Mouse (Mus musculus): ENCODE data around the gene Smim11. TPM values are rescaled to one million over a fixed set of nuclear protein-coding genes. Genes with fewer than 3 reads are reported as not detected.

Smim11 gene
- 83.0 and 89.0 TPM in 2 replicates for polyA plus RNA-seq (2015; fragmentation: Nextera tagmentation; extraction: Ambion mirVana)

DNA sequence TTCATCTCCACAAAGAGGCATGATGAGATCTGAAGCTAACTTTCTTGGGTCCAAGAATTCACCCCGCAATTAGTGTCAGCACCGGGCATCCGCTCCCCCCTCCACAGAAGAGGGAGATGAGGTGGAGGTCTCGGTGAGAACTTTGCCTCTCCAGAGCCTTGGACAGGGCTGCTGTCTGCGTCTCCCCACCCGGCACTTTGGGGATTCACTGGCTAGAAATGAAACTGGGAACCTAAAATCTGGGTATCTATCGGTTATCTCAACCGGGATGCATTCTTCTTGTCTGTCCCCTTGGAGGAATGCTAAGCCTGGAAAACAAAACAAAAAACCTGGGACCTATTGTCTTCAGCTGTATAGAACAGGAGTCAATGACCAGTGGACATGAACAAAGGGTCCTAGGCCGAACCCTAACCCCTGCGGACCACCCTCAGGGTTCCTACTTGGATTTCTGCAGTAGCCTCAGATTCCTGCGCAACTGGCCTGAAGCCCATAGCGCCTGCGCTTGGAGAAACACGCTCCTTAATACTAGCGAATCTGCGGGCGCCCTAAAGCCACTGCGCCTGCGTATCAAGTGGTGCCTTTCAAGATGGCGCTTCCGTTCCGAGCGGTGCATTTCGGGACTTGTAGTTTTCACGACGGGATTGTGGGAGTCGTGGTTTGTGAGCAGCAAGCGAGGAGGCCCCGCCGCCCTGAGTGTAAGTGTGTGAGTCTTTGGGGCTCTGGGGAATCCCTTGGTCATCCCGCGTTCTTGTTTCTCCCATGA is at the start of gene Smim11:
TSS of gene Smim11 (plus strand) at position 638 of the 763 bp plus-strand sequence.
- peak within 1 kb of the TSS; percentile 73 for H3K4me2 ChIP-seq (ENCODE audit: low read length)
- peak within 1 kb of the TSS; percentile 75 for H3K9ac ChIP-seq (replicated peaks; ENCODE audit: low read depth, low read length)
- WGBS: 8% methylated on average over 32 of the region's 32 CpGs

DNA sequence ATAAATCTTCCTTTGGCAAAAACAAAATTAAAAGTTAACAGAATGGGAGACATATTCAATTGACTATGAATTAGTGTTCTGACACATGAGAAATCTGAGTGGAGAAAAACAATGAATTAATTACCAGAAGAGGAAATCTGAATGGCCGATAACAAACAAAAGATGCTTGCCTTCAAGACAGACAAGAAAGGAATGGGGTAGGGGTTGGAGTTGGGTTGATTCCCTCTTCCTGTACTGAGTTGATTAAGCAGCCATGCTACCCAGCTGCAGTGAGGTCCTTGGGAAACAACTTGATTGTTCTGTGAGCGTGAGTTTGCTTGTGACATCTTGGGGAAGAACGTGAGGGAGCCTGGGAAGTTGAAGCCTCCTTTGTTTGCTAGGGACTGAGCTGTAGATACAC is 46.8 kb upstream of the Smim11 start:
- Histone ChIP-seq H3K27ac (ENCODE audit: low read length) (no peak overlapping the region), H3K9me3 (ENCODE audit: control insufficient read depth, low read length) (no peaks in the 10 kb centered on the region), H3K4me3 (replicated peaks; ENCODE audit: low read length) (no peak overlapping the region), H3K9ac (replicated peaks; ENCODE audit: low read depth, low read length) (no peak overlapping the region), H3K27me3 (replicated peaks; ENCODE audit: control insufficient read depth, insufficient read depth, low read length) (no peaks in the 10 kb centered on the region), H3K4me2 (ENCODE audit: low read length) (no peak overlapping the region), H3K36me3 (ENCODE audit: control insufficient read depth, insufficient read depth) (no peaks in the 10 kb centered on the region), H3K4me1 (replicated peaks; ENCODE audit: control insufficient read depth, insufficient read depth, low read length) (no peaks in the 10 kb centered on the region)
- WGBS: 52% methylated on average over 3 of the region's 3 CpGs
- ATAC-seq: no peak

More for the DNA sequence above, at the start of gene Smim11:
- peak within 1 kb of the TSS; percentile 67 for H3K4me3 ChIP-seq (replicated peaks; ENCODE audit: low read length)
- peaks cover 20% of the 10 kb centered on the region for H3K4me1 ChIP-seq (replicated peaks; ENCODE audit: control insufficient read depth, insufficient read depth, low read length)
- H3K36me3 ChIP-seq (ENCODE audit: control insufficient read depth, insufficient read depth): no peaks in the 10 kb centered on the region
- peak within 1 kb of the TSS; percentile 77 for H3K27ac ChIP-seq (ENCODE audit: low read length)
- ATAC-seq: peak; percentile 96
- no peaks in the 10 kb centered on the region; the same call in 1 of the 2 replicates for H3K27me3 ChIP-seq (replicated peaks; ENCODE audit: control insufficient read depth, insufficient read depth, low read length)
- no peaks in the 10 kb centered on the region for H3K9me3 ChIP-seq (ENCODE audit: control insufficient read depth, low read length)

DNA sequence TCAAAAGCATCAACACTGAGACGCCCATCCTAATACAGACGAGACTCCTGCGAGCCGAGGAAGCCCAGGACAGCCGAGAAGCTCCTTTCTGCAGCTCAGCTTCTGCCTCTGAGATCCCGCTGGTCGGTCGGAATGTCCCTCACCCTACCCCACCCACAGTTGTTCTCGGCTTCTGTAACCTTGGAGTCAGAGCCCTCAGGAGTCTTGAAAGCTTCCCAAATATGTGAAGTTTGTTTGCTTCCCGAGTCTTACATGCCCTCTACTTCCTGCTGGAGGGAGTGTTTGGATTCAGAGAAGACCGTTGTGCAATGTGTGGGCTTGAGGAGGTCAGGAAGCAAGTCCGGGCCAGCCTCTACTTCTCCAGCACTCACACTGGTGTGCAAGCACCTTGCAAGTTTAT is 33.2 kb upstream of the Smim11 start:
- Histone ChIP-seq H3K4me2 (ENCODE audit: low read length) (no peak overlapping the region), H3K9ac (replicated peaks; ENCODE audit: low read depth, low read length) (no peak overlapping the region), H3K27me3 (replicated peaks; ENCODE audit: control insufficient read depth, insufficient read depth, low read length) (no peaks in the 10 kb centered on the region), H3K4me3 (replicated peaks; ENCODE audit: low read length) (no peak overlapping the region), H3K27ac (ENCODE audit: low read length) (no peak overlapping the region), H3K9me3 (ENCODE audit: control insufficient read depth, low read length) (no peaks in the 10 kb centered on the region), H3K36me3 (ENCODE audit: control insufficient read depth, insufficient read depth) (no peaks in the 10 kb centered on the region), H3K4me1 (replicated peaks; ENCODE audit: control insufficient read depth, insufficient read depth, low read length) (no peaks in the 10 kb centered on the region)
- no peak for ATAC-seq
- 87% methylated on average over 12 of the region's 12 CpGs for WGBS

DNA sequence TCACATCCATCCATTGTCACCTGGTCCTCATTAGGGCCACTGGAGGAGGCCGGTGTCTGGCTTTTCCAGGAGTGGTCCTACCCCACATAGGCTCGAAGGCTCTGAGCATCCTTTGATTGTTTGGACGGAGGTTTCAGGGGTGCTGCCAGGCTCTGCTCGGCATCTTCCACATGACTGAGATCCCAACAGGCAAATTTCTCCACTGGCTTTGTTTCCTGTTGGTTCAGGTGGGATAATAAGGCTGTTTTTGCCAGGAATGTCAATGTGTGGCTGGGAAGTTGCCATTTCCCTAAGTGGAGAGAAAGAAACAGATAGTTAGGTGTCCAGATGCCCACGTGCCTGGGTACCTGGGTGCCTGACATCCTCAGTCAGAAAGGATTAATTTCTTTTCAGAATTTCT is 26.6 kb upstream of the Smim11 start:
- H3K27ac ChIP-seq (ENCODE audit: low read length): no peak overlapping the region
- no peaks in the 10 kb centered on the region for H3K4me1 ChIP-seq (replicated peaks; ENCODE audit: control insufficient read depth, insufficient read depth, low read length)
- no peaks in the 10 kb centered on the region for H3K27me3 ChIP-seq (replicated peaks; ENCODE audit: control insufficient read depth, insufficient read depth, low read length)
- no peaks in the 10 kb centered on the region for H3K36me3 ChIP-seq (ENCODE audit: control insufficient read depth, insufficient read depth)
- no peak overlapping the region for H3K9ac ChIP-seq (replicated peaks; ENCODE audit: low read depth, low read length)
- 77% methylated on average over 5 of the region's 5 CpGs for WGBS
- no peak for ATAC-seq
- H3K4me3 ChIP-seq (replicated peaks; ENCODE audit: low read length): no peak overlapping the region
- no peak overlapping the region for H3K4me2 ChIP-seq (ENCODE audit: low read length)
- H3K9me3 ChIP-seq (ENCODE audit: control insufficient read depth, low read length): no peaks in the 10 kb centered on the region

DNA sequence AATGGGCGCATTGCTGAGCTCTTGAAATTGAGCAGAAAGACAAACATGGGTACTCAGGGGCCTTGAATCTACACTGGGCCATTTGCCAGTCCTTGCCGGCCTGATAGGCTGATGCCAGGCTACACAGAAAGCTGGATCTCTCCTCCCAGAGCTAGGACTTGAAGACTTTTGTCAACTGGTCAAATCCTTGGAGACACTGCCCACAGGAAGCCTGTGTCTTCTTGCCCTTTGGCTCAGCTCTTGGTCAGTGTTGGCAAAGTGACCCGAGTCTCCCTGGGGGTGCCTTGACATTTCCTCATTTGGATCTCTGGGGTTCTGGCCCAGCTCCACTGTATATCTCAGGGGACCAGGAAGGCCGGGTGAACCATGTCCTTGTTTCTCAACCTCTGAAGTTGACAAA is 25.6 kb upstream of the Smim11 start:
- Histone ChIP-seq H3K9ac (replicated peaks; ENCODE audit: low read depth, low read length) (no peak overlapping the region), H3K36me3 (ENCODE audit: control insufficient read depth, insufficient read depth) (no peaks in the 10 kb centered on the region), H3K4me2 (ENCODE audit: low read length) (no peak overlapping the region), H3K27me3 (replicated peaks; ENCODE audit: control insufficient read depth, insufficient read depth, low read length) (no peaks in the 10 kb centered on the region), H3K9me3 (ENCODE audit: control insufficient read depth, low read length) (no peaks in the 10 kb centered on the region), H3K4me1 (replicated peaks; ENCODE audit: control insufficient read depth, insufficient read depth, low read length) (no peaks in the 10 kb centered on the region), H3K4me3 (replicated peaks; ENCODE audit: low read length) (no peak overlapping the region), H3K27ac (ENCODE audit: low read length) (no peak overlapping the region)
- WGBS: 86% methylated on average over 4 of the region's 4 CpGs
- no peak for ATAC-seq

DNA sequence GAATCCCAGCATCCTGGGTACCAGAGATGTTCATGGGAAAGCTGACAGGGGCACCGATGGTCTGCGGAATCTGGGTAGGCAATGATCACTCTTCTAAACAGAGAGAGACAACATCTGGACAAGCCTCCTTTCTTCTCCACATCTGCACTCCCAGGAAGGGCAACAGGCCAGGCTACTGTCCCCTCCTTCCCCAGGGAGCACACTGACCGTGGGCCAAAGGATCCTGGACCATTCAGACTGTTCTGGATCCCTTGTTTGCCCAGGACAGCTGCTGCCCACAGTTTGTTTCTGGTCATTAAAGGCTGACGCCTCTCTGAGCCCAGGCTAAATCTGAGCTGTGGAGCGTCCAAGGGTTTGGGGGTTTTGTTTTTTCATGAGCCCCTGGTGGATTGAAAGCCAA is 18.4 kb upstream of the Smim11 start:
- WGBS: 72% methylated on average over 5 of the region's 5 CpGs

DNA sequence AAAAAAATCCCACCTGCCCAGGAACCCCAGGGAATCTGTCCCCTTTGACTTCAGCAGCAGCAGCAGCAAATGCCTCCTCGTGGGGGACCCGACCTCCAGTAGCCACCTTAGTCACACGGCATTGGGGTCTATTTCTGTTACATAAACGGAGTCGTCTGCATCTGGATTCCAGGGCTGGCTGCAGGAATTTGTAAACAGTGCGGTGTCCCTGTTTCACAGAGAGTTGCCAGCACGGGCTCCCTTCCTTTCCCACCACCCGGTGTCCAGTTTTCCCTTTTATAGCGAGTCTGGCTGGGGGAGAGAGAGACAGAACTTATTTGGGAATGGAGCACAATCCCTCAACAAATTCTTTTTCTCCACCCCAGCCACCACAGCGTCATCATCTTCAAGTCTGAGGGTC is 16.0 kb upstream of the Smim11 start:
- H3K27ac ChIP-seq (ENCODE audit: low read length): no peak overlapping the region
- ATAC-seq: no peak
- H3K9ac ChIP-seq (replicated peaks; ENCODE audit: low read depth, low read length): no peak overlapping the region
- no peaks in the 10 kb centered on the region for H3K36me3 ChIP-seq (ENCODE audit: control insufficient read depth, insufficient read depth)
- 62% methylated on average over 10 of the region's 10 CpGs for WGBS
- H3K27me3 ChIP-seq (replicated peaks; ENCODE audit: control insufficient read depth, insufficient read depth, low read length): peaks cover 2% of the 10 kb centered on the region; the same call in 1 of the 2 replicates
- no peak overlapping the region for H3K4me2 ChIP-seq (ENCODE audit: low read length)
- no peaks in the 10 kb centered on the region for H3K4me1 ChIP-seq (replicated peaks; ENCODE audit: control insufficient read depth, insufficient read depth, low read length)
- H3K4me3 ChIP-seq (replicated peaks; ENCODE audit: low read length): no peak overlapping the region
- no peaks in the 10 kb centered on the region for H3K9me3 ChIP-seq (ENCODE audit: control insufficient read depth, low read length)

More for the DNA sequence above, 18.4 kb upstream of the Smim11 start:
- H3K27ac ChIP-seq (ENCODE audit: low read length): no peak overlapping the region
- peaks cover 2% of the 10 kb centered on the region; the same call in 1 of the 2 replicates for H3K27me3 ChIP-seq (replicated peaks; ENCODE audit: control insufficient read depth, insufficient read depth, low read length)
- no peaks in the 10 kb centered on the region for H3K36me3 ChIP-seq (ENCODE audit: control insufficient read depth, insufficient read depth)
- H3K4me2 ChIP-seq (ENCODE audit: low read length): no peak overlapping the region
- ATAC-seq: no peak
- no peaks in the 10 kb centered on the region for H3K4me1 ChIP-seq (replicated peaks; ENCODE audit: control insufficient read depth, insufficient read depth, low read length)
- no peaks in the 10 kb centered on the region for H3K9me3 ChIP-seq (ENCODE audit: control insufficient read depth, low read length)
- H3K4me3 ChIP-seq (replicated peaks; ENCODE audit: low read length): no peak overlapping the region
- H3K9ac ChIP-seq (replicated peaks; ENCODE audit: low read depth, low read length): no peak overlapping the region

- Histone ChIP-seq H3K4me1 (replicated peaks; ENCODE audit: control insufficient read depth, insufficient read depth, low read length) (no peaks in the 10 kb centered on the region), H3K27ac (ENCODE audit: low read length) (no peak overlapping the region), H3K27me3 (replicated peaks; ENCODE audit: control insufficient read depth, insufficient read depth, low read length) (peaks cover 2% of the 10 kb centered on the region; the same call in 1 of the 2 replicates), H3K4me2 (ENCODE audit: low read length) (no peak overlapping the region), H3K4me3 (replicated peaks; ENCODE audit: low read length) (no peak overlapping the region), H3K36me3 (ENCODE audit: control insufficient read depth, insufficient read depth) (no peaks in the 10 kb centered on the region), H3K9me3 (ENCODE audit: control insufficient read depth, low read length) (no peaks in the 10 kb centered on the region), H3K9ac (replicated peaks; ENCODE audit: low read depth, low read length) (no peak overlapping the region)
- peak; percentile 50; the same call in 1 of the 2 replicates for ATAC-seq
- WGBS: 7% methylated on average over 7 of the region's 7 CpGs
These were observed 14.5 kb upstream of the Smim11 start for GRCm38 (mm10) chr16:92286609-92287008.

DNA sequence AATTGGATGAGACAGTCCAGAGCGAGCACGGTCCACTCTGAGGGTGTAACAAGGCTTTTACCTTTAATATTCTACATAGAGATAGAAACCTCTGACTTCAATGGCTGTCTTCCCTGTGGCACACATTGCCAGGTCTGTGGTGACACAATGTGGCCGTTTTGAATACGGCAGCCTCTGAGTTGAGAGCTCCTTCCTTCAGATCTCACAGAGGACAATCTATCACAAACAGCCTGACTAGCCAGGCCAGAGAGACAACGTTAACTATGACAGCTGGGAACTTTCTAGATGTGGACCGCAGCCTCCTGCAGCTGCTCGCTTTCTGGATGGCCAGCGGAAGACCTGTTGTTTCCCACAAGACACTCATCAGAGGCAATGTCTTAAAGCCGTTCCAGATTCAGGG is 12.3 kb upstream of the Smim11 start:
- H3K4me1 ChIP-seq (replicated peaks; ENCODE audit: control insufficient read depth, insufficient read depth, low read length): no peaks in the 10 kb centered on the region
- no peak overlapping the region for H3K4me2 ChIP-seq (ENCODE audit: low read length)
- H3K9me3 ChIP-seq (ENCODE audit: control insufficient read depth, low read length): no peaks in the 10 kb centered on the region
- peaks cover 2% of the 10 kb centered on the region; the same call in 1 of the 2 replicates for H3K27me3 ChIP-seq (replicated peaks; ENCODE audit: control insufficient read depth, insufficient read depth, low read length)
- no peak for ATAC-seq
- H3K27ac ChIP-seq (ENCODE audit: low read length): no peak overlapping the region
- 90% methylated on average over 9 of the region's 9 CpGs for WGBS
- no peak overlapping the region for H3K4me3 ChIP-seq (replicated peaks; ENCODE audit: low read length)
- no peaks in the 10 kb centered on the region for H3K36me3 ChIP-seq (ENCODE audit: control insufficient read depth, insufficient read depth)
- no peak overlapping the region for H3K9ac ChIP-seq (replicated peaks; ENCODE audit: low read depth, low read length)

All from forebrain, embryonic 16.5 days (tissue).